Comparison of ENCODE assay signal across 22 mouse cellular contexts in genomic region chr10:23549207-23549606, GRCm38 (mm10).
DNase-seq lines count a peak whose midpoint lies in the region; ATAC-seq and TF ChIP-seq lines count a peak whose summit lies in the region.
"Had no signal": no experiment of that assay in that cellular context is flagged by ENCODE, and none has a peak within 500 bp of the region (broad histone marks: within the 10 kb centered on the region; RNA-seq: fewer than 3 reads in every experiment).

No protein-coding gene starts in this region.

- TF ChIP-seq EP300 in heart, adult 2 months (IDR thresholded peaks at IDR 0.05; ENCODE audit: insufficient read depth, low read depth, low read length), result no peak

- intact Hi-C loops in left cerebral cortex, postnatal 4 days (cut with DNase I), result no loop called here
- intact Hi-C loops in heart, adult 2 months (cut with DNase I), result no loop called here

- TF ChIP-seq POLR2A in heart, adult 2 months (IDR thresholded peaks at IDR 0.05; ENCODE audit: insufficient read depth, low read depth, low read length), result no peak

- H3K9ac ChIP-seq in hindbrain, embryonic 11.5 days (ENCODE audit: low read depth, low read length), result no peak overlapping the region
- H3K9ac ChIP-seq in hindbrain, embryonic 13.5 days, result no peak overlapping the region
- peak overlapping the region; percentile 18 for H3K9ac ChIP-seq in limb, embryonic 11.5 days (ENCODE audit: low read length)
- H3K9ac ChIP-seq in heart, adult 2 months (ENCODE audit: low read depth, low read length), result no peak overlapping the region
- H3K9ac ChIP-seq: midbrain, embryonic 12.5 days; neural tube, embryonic 12.5 days had no signal

- H3K36me3 ChIP-seq in hindbrain, embryonic 11.5 days (ENCODE audit: control insufficient read depth, insufficient read depth, low read length), result no peaks in the 10 kb centered on the region
- H3K36me3 ChIP-seq in hindbrain, embryonic 13.5 days, result no peaks in the 10 kb centered on the region
- H3K36me3 ChIP-seq in limb, embryonic 11.5 days (ENCODE audit: control insufficient read depth, insufficient read depth, low read length), result no peaks in the 10 kb centered on the region
- H3K36me3 ChIP-seq in heart, adult 2 months (ENCODE audit: control insufficient read depth, insufficient read depth, low read length), result no peaks in the 10 kb centered on the region
- H3K36me3 ChIP-seq: midbrain, embryonic 12.5 days; neural tube, embryonic 12.5 days had no signal

- no peak overlapping the region for H3K27ac ChIP-seq in hindbrain, embryonic 11.5 days (ENCODE audit: low read depth, low read length)
- H3K27ac ChIP-seq in hindbrain, embryonic 13.5 days, result no peak overlapping the region
- H3K27ac ChIP-seq in limb, embryonic 11.5 days (replicated peaks; ENCODE audit: low read depth, low read length), result peak overlapping the region; percentile 26; the same call in 1 of the 2 replicates
- H3K27ac ChIP-seq in heart, adult 2 months, result no peak overlapping the region
- H3K27ac ChIP-seq: left cerebral cortex, adult 2 months; midbrain, embryonic 12.5 days; neural tube, embryonic 12.5 days had no signal

- no peak overlapping the region for H3K4me2 ChIP-seq in hindbrain, embryonic 11.5 days (replicated peaks; ENCODE audit: low read depth, low read length)
- H3K4me2 ChIP-seq in hindbrain, embryonic 13.5 days, result no peak overlapping the region
- H3K4me2 ChIP-seq in limb, embryonic 11.5 days (ENCODE audit: low read depth, severe bottlenecking), result no peak overlapping the region
- H3K4me2 ChIP-seq: heart, embryonic 11.5 days; midbrain, embryonic 12.5 days; neural tube, embryonic 12.5 days had no signal

- no peak overlapping the region for H3K4me3 ChIP-seq in hindbrain, embryonic 11.5 days (ENCODE audit: low read depth, low read length)
- H3K4me3 ChIP-seq in hindbrain, embryonic 13.5 days, result no peak overlapping the region
- H3K4me3 ChIP-seq in limb, embryonic 11.5 days (ENCODE audit: low read depth, low read length), result no peak overlapping the region
- H3K4me3 ChIP-seq in heart, adult 2 months, result no peak overlapping the region
- H3K4me3 ChIP-seq: left cerebral cortex, adult 2 months; midbrain, embryonic 12.5 days; neural tube, embryonic 12.5 days had no signal

- no peak for TF ChIP-seq CTCF in heart, adult 2 months (IDR thresholded peaks at IDR 0.05)

- no peaks in the 10 kb centered on the region for H3K9me3 ChIP-seq in hindbrain, embryonic 11.5 days (ENCODE audit: control insufficient read depth, low read length)
- H3K9me3 ChIP-seq in hindbrain, embryonic 13.5 days, result no peaks in the 10 kb centered on the region
- no peaks in the 10 kb centered on the region for H3K9me3 ChIP-seq in limb, embryonic 11.5 days (ENCODE audit: control insufficient read depth, low read length)
- H3K9me3 ChIP-seq: midbrain, embryonic 12.5 days; neural tube, embryonic 12.5 days had no signal

- no peaks in the 10 kb centered on the region for H3K79me2 ChIP-seq in heart, adult 2 months (replicated peaks; ENCODE audit: control insufficient read depth, insufficient read depth, low read length)

- no peaks in the 10 kb centered on the region for H3K27me3 ChIP-seq in hindbrain, embryonic 11.5 days (ENCODE audit: control insufficient read depth, insufficient read depth, low read length)
- no peaks in the 10 kb centered on the region for H3K27me3 ChIP-seq in hindbrain, embryonic 13.5 days
- H3K27me3 ChIP-seq in limb, embryonic 11.5 days (ENCODE audit: control insufficient read depth, insufficient read depth, low read length), result no peaks in the 10 kb centered on the region
- H3K27me3 ChIP-seq in heart, adult 2 months (ENCODE audit: control insufficient read depth, insufficient read depth, low read length), result no peaks in the 10 kb centered on the region
- H3K27me3 ChIP-seq: midbrain, embryonic 12.5 days; neural tube, embryonic 12.5 days had no signal

- 19% methylated on average over 3 of the region's 3 CpGs for WGBS in hindbrain, embryonic 11.5 days
- 22% methylated on average over 3 of the region's 3 CpGs for WGBS in hindbrain, embryonic 13.5 days
- WGBS in limb, embryonic 11.5 days, result 33% methylated on average over 3 of the region's 3 CpGs
- 43% methylated on average over 3 of the region's 3 CpGs for WGBS in heart, adult 2 months

- DNase-seq in adrenal gland, postnatal 25 days, result peak; percentile 7
- DNase-seq in adrenal gland, adult 2 months, result no peak
- peak; percentile 6 for DNase-seq in hindbrain, embryonic 11.5 days (ENCODE audit: low spot score)
- peak; percentile 12 for DNase-seq in embryo, embryonic 10.5 days (ENCODE audit: low spot score)
- peak; percentile 34 for DNase-seq in limb, embryonic 11.5 days (ENCODE audit: low spot score)
- DNase-seq in left cerebral cortex, postnatal 4 days, result no peak
- no peak for DNase-seq in heart, adult 2 months
- DNase-seq: cerebellum, postnatal 14 days; gastrocnemius, postnatal 36 days; heart, postnatal 14 days; kidney, adult 2 months; kidney, postnatal 14 days; liver; lung, adult 2 months; lung, postnatal 36 days; right cerebral cortex, postnatal 25 days; thymus, postnatal 14 days had no signal

- H3K4me1 ChIP-seq in hindbrain, embryonic 11.5 days (replicated peaks; ENCODE audit: control insufficient read depth, insufficient read depth, low read length), result no peaks in the 10 kb centered on the region; the same call in 1 of the 2 replicates
- peaks cover 6% of the 10 kb centered on the region for H3K4me1 ChIP-seq in hindbrain, embryonic 13.5 days (replicated peaks)
- H3K4me1 ChIP-seq in limb, embryonic 11.5 days (ENCODE audit: control insufficient read depth, insufficient read depth, low read length), result peaks cover 14% of the 10 kb centered on the region
- H3K4me1 ChIP-seq in heart, adult 2 months (ENCODE audit: control insufficient read depth, insufficient read depth, low read length), result no peaks in the 10 kb centered on the region

- ATAC-seq in hindbrain, embryonic 11.5 days (ENCODE audit: low FRiP score), result 0 out of 2 replicates have a peak, but pooled peaks have one; percentile 12
- ATAC-seq in hindbrain, embryonic 13.5 days (ENCODE audit: low FRiP score), result no peak
- ATAC-seq in limb, embryonic 11.5 days (ENCODE audit: insufficient number of reproducible peaks, low FRiP score, low TSS enrichment, low read depth), result no peak

Comparison
In these comparisons a context has a peak if more than half of its experiments do, and no peak if none do; other contexts are left out.
1. DNase-seq: peak in adrenal gland, postnatal 25 days (single experiment), hindbrain, embryonic 11.5 days (single experiment), embryo, embryonic 10.5 days (single experiment) and limb, embryonic 11.5 days (single experiment); none in adrenal gland, adult 2 months (single experiment), left cerebral cortex, postnatal 4 days (single experiment) and heart, adult 2 months (0 of 2).